Mouse (Mus musculus) heart, adult 2 months (tissue): ENCODE data around the gene Fan1. TPM values are rescaled to one million over a fixed set of nuclear protein-coding genes. Genes with fewer than 3 reads are reported as not detected.
A peak's percentile ranks its signal among the peaks of the same experiment; 100 is the strongest.

ENCODE experiments used
- DNase-seq, 2 experiments: peaks; one replicate each; pipeline ENCODE4 v3.0.0; 2021
- H3K27ac ChIP-seq: fragments of 200-600 bp; 2 replicates; pipeline ENCODE4 v1.8.1; 2022
- H3K27me3 ChIP-seq: fragments of 200-500 bp; 2 replicates; pipeline ENCODE4 v1.6.1; 2012; ENCODE audit warnings: mild to moderate bottlenecking, low read length, inconsistent platforms, mixed read lengths; ENCODE audit not compliant: control insufficient read depth, insufficient read depth
- H3K36me3 ChIP-seq: fragments of 200-500 bp; 2 replicates; pipeline ENCODE4 v1.6.1; 2012; ENCODE audit warnings: low read length, inconsistent platforms; ENCODE audit not compliant: control insufficient read depth, insufficient read depth
- H3K4me1 ChIP-seq: fragments of 200-500 bp; 2 replicates; pipeline ENCODE4 v1.6.1; 2011; ENCODE audit warnings: low read length; ENCODE audit not compliant: control insufficient read depth, insufficient read depth
- H3K4me3 ChIP-seq: fragments of 200-600 bp; 2 replicates; pipeline ENCODE4 v1.8.1; 2022
- H3K79me2 ChIP-seq: fragments of 200-500 bp; replicated peaks from 2 replicates; pipeline ENCODE4 v1.6.1; 2012; ENCODE audit warnings: mild to moderate bottlenecking, inconsistent platforms, low read length, moderate library complexity, mixed read lengths; ENCODE audit not compliant: control insufficient read depth, insufficient read depth
- H3K9ac ChIP-seq: fragments of 200-500 bp; 2 replicates; pipeline ENCODE4 v1.6.1; 2012; ENCODE audit warnings: low read depth, mild to moderate bottlenecking, control low read depth, inconsistent platforms, low read length, mixed read lengths
- CTCF ChIP-seq: fragments of 200-600 bp; IDR thresholded peaks from 2 replicates; pipeline ENCODE4 v1.8.1; 2022; ENCODE audit warnings: antibody characterized with exemption, mild to moderate bottlenecking, moderate library complexity
- EP300 ChIP-seq: fragments of 200-500 bp; IDR thresholded peaks from 2 replicates; pipeline ENCODE4 v1.6.1; 2011; ENCODE audit warnings: low read depth, low read length, control low read depth; ENCODE audit not compliant: insufficient read depth
- POLR2A ChIP-seq: fragments of 200-500 bp; IDR thresholded peaks from 2 replicates; pipeline ENCODE4 v1.6.1; 2011; ENCODE audit warnings: mild to moderate bottlenecking, low read depth, low read length, control low read depth; ENCODE audit not compliant: insufficient read depth
- WGBS: fragments of 180-500 bp; shearing (Covaris S2); methylation state at CpG from one replicate; pipeline ENCODE4 v1.1.7; 2018; 5-methylcytosine and 5-hydroxymethylcytosine counted together
- intact Hi-C: fragments of 180-260 bp; cut with DNase I; formaldehyde crosslinking; loops from one replicate; pipeline ENCODE4 v1.15.1; 2025
- polyA plus RNA-seq: library from polyadenylated mRNA; depleted of rRNA; stranded (reverse); fragments of >200 nt; gene quantifications from 2 replicates; pipeline ENCODE4 v1.2.3, GENCODE M21; 2012
- total RNA-seq, 2 experiments: library from RNA; stranded (reverse); gene quantifications; 2 replicates each; pipeline ENCODE4 v1.2.3; 2021

Fan1 gene
- total and polyA plus RNA-seq, 3 experiments, result 2.1 to 9.6 (median 8.2) TPM

DNA sequence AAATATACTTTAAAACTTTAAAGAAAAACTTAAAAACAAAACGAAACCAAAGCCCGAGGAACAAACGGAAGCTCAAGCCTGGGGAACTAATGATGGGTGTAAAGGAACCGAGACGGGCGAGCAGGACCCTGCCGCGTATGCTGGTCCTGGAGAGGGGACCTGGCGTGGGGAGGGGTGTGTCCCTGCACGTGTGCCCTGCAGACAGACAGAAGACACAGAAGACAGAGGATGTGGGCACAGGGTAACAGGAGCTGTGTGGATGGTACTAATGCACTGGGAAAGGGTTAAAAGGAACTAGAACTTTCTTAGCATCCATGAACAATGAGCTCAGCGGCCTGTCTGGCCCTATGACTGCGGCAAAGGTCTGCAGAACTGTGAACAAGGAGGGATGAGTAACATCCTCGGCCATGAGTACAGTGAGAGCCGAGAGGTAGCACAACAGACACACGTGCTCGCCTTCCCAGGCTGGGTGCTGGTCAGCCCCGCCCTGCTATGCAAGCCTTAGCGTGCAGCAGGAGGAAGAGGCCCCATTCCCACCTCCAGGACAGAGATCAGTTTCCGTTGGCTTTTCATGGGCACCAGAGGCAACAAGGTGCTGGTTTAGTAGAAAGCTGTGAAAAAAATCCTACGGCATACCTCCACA, 13.8 kb downstream of the Fan1 start:
- 83% methylated on average over 20 of the region's 20 CpGs for WGBS
- Histone ChIP-seq H3K79me2 (no peaks in the 10 kb centered on the region), H3K4me1 (no peaks in the 10 kb centered on the region), H3K27ac (no peak overlapping the region), H3K36me3 (no peaks in the 10 kb centered on the region), H3K4me3 (no peak overlapping the region), H3K9ac (no peak overlapping the region), H3K27me3 (no peaks in the 10 kb centered on the region)
- TF ChIP-seq CTCF (no peak), EP300 (no peak), POLR2A (no peak)
- no peak for DNase-seq
- intact Hi-C loops, result no loop called here

DNA sequence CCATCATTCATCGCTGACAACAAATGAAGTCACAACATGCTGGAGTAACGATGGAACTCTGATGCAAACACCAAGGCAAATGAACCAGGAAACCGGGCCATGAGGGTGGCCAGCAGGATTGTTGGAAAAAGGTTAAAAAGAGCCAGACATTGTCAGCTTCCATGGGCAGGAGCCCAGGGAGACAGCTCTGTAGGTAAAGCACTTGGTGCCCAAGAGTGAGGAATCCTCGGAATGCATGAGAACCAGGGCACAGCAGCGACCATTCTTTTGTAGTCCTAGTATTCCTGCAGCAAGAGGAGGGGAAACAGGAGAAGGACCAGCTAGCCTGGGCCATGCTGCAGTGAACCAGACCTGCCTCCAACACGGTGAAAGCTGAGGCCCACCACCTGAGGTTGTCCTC, 15.2 kb downstream of the Fan1 start:
- TF ChIP-seq POLR2A, result no peak
- no peak for TF ChIP-seq CTCF
- TF ChIP-seq EP300, result no peak
- WGBS, result 85% methylated on average over 6 of the region's 6 CpGs

DNA sequence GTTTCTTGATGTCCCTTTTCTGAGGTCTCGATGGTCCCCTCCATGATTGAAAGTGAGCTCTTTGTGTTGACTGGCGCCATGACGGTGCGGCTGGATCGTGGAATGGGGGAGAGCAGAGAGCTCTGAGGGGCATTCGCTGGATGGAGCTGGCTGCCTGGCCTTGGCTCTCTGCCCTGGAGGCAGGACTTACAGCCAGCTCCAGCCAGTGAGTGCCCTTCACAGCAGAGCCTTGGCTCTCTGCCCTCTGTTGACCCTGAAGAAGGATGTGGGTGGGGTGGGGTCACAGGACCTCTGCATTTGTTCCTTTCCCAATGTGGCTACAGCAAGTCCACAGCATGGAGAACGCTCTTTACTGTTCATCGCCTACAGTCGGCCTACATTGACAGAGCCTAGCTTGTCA, 16.5 kb downstream of the Fan1 start:
- 69% methylated on average over 9 of the region's 9 CpGs for WGBS
- Histone ChIP-seq H3K9ac (no peak overlapping the region), H3K4me1 (no peaks in the 10 kb centered on the region), H3K36me3 (no peaks in the 10 kb centered on the region), H3K79me2 (no peaks in the 10 kb centered on the region), H3K4me3 (no peak overlapping the region), H3K27ac (no peak overlapping the region), H3K27me3 (no peaks in the 10 kb centered on the region)
- intact Hi-C loops, result no loop called here
- TF ChIP-seq POLR2A (no peak), EP300 (no peak), CTCF (no peak)
- peak; percentile 48 to 61 for DNase-seq

More for the DNA sequence above, 15.2 kb downstream of the Fan1 start:
- H3K36me3 ChIP-seq, result no peaks in the 10 kb centered on the region
- intact Hi-C loops, result no loop called here
- H3K79me2 ChIP-seq, result no peaks in the 10 kb centered on the region
- DNase-seq, result no peak
- H3K27ac ChIP-seq, result no peak overlapping the region
- H3K9ac ChIP-seq, result no peak overlapping the region
- no peak overlapping the region for H3K4me3 ChIP-seq
- H3K27me3 ChIP-seq, result no peaks in the 10 kb centered on the region
- no peaks in the 10 kb centered on the region for H3K4me1 ChIP-seq

DNA sequence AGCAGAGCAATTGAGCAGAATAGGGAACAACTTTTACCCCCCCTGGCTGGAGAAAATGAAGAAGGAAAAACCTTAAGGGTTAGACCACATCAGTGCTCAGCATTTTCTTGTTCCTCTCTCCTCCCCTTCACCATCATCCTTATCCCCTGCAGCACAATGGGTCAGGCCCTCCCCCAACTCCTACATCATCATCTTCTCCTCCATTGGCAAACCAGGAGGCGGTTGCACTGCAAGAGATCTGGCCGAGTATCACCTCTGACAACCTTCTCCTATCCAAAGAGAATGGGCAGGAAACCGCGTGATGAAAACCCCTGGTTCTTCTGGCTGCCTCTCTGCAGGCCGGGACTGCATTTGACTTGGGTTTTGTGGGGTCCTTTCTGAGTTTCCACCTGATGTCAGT, 17.2 kb downstream of the Fan1 start:
- no peak overlapping the region for H3K27ac ChIP-seq
- WGBS, result 84% methylated on average over 5 of the region's 5 CpGs
- no peaks in the 10 kb centered on the region for H3K36me3 ChIP-seq
- no peak overlapping the region for H3K4me3 ChIP-seq
- no peaks in the 10 kb centered on the region for H3K27me3 ChIP-seq
- H3K9ac ChIP-seq, result no peak overlapping the region
- no peaks in the 10 kb centered on the region for H3K79me2 ChIP-seq
- intact Hi-C loops, result no loop called here
- TF ChIP-seq CTCF, result no peak
- TF ChIP-seq EP300, result no peak
- TF ChIP-seq POLR2A, result no peak
- no peaks in the 10 kb centered on the region for H3K4me1 ChIP-seq
- no peak for DNase-seq

DNA sequence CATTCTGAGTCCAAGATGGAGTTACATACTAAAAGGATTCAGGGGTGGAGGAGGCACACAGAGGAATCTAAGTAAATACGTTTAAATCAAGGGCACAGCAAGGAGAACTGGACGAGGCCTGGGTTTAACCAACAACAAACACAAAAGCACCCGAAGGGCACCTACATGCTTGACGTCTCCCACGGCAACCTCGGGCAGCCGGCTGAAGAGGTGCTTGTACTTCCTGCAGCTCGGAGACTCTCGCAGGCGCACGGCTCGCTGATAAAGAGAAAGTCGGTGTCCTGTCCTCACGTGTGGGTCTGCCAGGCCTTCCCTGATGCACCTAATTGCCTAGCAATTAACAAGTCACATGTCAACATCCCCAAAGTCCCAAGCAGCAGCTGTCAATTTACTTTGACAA, 19.7 kb downstream of the Fan1 start:
- WGBS, result 83% methylated on average over 14 of the region's 14 CpGs
- Histone ChIP-seq H3K4me1 (no peaks in the 10 kb centered on the region), H3K9ac (no peak overlapping the region), H3K27ac (no peak overlapping the region), H3K4me3 (no peak overlapping the region), H3K79me2 (no peaks in the 10 kb centered on the region), H3K27me3 (no peaks in the 10 kb centered on the region), H3K36me3 (no peaks in the 10 kb centered on the region)
- intact Hi-C loops, result no loop called here
- no peak for TF ChIP-seq CTCF
- no peak for TF ChIP-seq EP300
- no peak for TF ChIP-seq POLR2A
- DNase-seq, result no peak

DNA sequence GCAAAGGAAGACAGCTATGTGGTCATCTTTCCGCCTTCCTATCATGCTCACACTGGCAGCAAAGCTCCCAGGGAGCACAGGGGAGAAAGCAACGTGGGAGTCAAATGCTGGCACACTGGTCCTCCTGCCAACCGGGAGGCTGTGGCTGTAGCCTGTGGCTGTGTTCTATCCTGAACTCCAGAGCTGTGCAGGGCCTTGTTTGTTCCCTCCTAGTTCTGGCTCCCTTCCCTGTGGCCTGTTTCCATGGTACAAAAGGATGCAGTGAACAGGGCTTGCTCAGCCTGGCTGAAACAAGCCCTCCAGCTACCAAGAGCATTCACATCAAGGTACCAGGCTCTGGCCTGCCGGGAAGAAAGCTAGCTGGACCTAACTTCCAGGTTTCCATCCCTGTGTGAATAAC, 22.8 kb downstream of the Fan1 start:
- H3K9ac ChIP-seq, result no peak overlapping the region
- H3K79me2 ChIP-seq, result no peaks in the 10 kb centered on the region
- H3K27me3 ChIP-seq, result no peaks in the 10 kb centered on the region
- 63% methylated on average over 4 of the region's 4 CpGs for WGBS
- no peak overlapping the region for H3K4me3 ChIP-seq
- no peaks in the 10 kb centered on the region for H3K36me3 ChIP-seq
- H3K4me1 ChIP-seq, result no peaks in the 10 kb centered on the region
- H3K27ac ChIP-seq, result no peak overlapping the region
- DNase-seq, result no peak
- intact Hi-C loops, result no loop called here
- TF ChIP-seq CTCF, result no peak
- no peak for TF ChIP-seq POLR2A
- TF ChIP-seq EP300, result no peak
